Mouse (Mus musculus) lung, postnatal 0 days (tissue): Measurements from ENCODE around the gene Atpaf1.

Experiments
- CTCF ChIP-seq: IDR thresholded peaks from 2 replicates; pipeline ENCODE4 v1.5.1; 2016; ENCODE audit warnings: antibody characterized with exemption, mild to moderate bottlenecking
- EP300 ChIP-seq: IDR thresholded peaks from 2 replicates; pipeline ENCODE4 v1.6.1; 2016; ENCODE audit warnings: antibody characterized with exemption, mild to moderate bottlenecking, control low read depth

DNA sequence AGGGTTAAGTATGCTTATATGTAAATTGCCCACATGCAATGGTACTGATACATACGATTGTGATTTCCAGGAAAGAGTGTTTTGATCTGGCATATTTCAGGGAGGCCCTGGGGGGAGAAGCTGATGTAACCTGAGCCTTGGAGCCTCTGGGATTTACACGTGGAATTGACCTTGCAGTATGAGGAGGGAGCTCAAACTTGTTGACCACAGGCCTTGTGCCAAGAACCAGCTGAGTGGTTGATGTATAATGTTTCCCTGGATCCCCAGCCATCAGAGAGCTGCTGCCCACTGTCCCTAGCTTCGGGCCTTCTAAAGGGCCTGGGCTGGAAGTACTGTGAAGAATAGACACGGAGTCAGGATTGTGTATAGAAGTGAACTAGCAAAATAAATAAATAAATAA is 55.3 kb downstream of the Atpaf1 start:
- TF ChIP-seq CTCF (no peak), EP300 (no peak)
